Mouse (Mus musculus) embryonic facial prominence, embryonic 15.5 days (tissue): ENCODE data around the gene Rhebl1. TPM values are rescaled to one million over a fixed set of nuclear protein-coding genes. Genes with fewer than 3 reads are reported as not detected.
A peak's percentile ranks its signal among the peaks of the same experiment; 100 is the strongest.

Experiments
- ATAC-seq: fragments of 200-750 bp; cut with Nextera tagmentation; 2 replicates; pipeline ENCODE4 v1.8.0; 2017; ENCODE audit warnings: low read depth, moderate TSS enrichment; ENCODE audit not compliant: insufficient number of reproducible peaks, low FRiP score, low TSS enrichment
- H3K27ac ChIP-seq: fragments of 300-500 bp; sonication (generic); replicated peaks from 2 replicates; pipeline ENCODE4 v1.5.1; 2015; ENCODE audit warnings: mild to moderate bottlenecking, inconsistent platforms
- H3K27me3 ChIP-seq: fragments of 300-500 bp; sonication (generic); 2 replicates; pipeline ENCODE4 v1.6.1; 2015; ENCODE audit warnings: inconsistent platforms
- H3K36me3 ChIP-seq: fragments of 300-500 bp; sonication (generic); 2 replicates; pipeline ENCODE4 v1.6.1; 2015; ENCODE audit warnings: mild to moderate bottlenecking, inconsistent platforms
- H3K4me1 ChIP-seq: fragments of 300-500 bp; sonication (generic); 2 replicates; pipeline ENCODE4 v1.6.1; 2015; ENCODE audit warnings: inconsistent platforms
- H3K4me2 ChIP-seq: fragments of 300-500 bp; sonication (generic); replicated peaks from 2 replicates; pipeline ENCODE4 v1.6.1; 2015; ENCODE audit warnings: mild to moderate bottlenecking, inconsistent platforms
- H3K4me3 ChIP-seq: fragments of 300-500 bp; sonication (generic); replicated peaks from 2 replicates; pipeline ENCODE4 v1.5.1; 2015; ENCODE audit warnings: mild to moderate bottlenecking, inconsistent platforms
- H3K9ac ChIP-seq: fragments of 300-500 bp; sonication (generic); 2 replicates; pipeline ENCODE4 v1.6.1; 2015; ENCODE audit warnings: inconsistent platforms
- H3K9me3 ChIP-seq: fragments of 300-500 bp; sonication (generic); replicated peaks from 2 replicates; pipeline ENCODE4 v1.6.1; 2016; ENCODE audit warnings: inconsistent platforms
- WGBS: fragments of 180-500 bp; shearing (Covaris S2); methylation state at CpG from one replicate; pipeline ENCODE4 v1.1.7; 2015; 5-methylcytosine and 5-hydroxymethylcytosine counted together
- polyA plus RNA-seq: library from polyadenylated mRNA; unstranded; fragments of >200 nt; fragmentation: Nextera tagmentation; extraction: Ambion mirVana; gene quantifications from 2 replicates; pipeline ENCODE4 v1.2.1, GENCODE M21; 2015

The Rhebl1 gene
- polyA plus RNA-seq, 1 experiment from 2014 or later: 17.3 TPM

DNA sequence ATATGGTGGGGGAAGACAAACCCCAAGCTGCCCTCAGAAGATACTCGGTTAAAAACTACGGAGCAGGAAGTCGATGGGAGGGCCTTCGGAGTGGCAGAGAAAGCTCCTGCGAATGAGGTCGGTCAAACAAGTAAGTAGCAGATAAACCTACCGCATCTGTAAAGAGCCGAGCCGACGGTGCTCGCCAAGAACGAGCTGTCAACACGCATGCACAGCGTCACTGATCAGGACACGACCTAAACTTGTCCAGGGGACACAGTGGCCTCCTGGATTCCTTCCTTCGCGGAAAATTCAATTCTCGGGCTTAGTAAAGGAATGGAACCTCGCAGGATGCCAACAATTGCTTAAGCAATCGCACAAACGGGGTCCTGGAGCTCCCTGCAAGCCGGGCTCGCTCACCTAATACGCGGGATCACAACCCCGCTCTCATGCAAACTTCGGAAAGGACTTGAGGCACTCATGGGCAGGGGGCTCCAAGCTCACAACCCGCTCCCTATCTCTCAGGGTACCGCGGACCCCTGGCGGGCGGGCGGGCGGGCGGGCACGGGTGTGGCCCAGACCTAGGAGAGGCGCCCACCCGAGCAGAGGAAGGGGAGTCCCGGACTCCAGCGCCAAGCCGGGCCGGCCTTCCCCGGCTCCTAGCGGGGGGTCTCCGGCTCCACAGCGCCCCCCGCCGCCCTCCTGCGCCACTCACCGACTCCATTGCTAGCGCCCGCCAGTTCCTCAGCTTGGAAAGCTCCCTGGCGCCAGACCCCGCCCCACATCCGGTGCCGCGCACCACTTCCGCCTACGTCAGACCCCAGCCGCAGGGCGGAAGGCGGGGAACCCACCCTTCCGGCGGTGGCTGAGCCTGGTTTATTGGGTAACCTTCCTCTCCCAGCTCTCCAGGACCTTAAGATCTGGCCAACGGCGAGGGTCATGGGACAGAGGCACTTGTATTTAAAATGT lies 63.3 kb downstream of the Rhebl1 start, which contains the start of gene Prkag1:
Gene Prkag1, minus strand, starts transcription at position 786 of the 948 bp plus-strand sequence.
- under 1% methylated on average over 65 of the region's 66 CpGs for WGBS
- no peaks in the 10 kb centered on the region for H3K27me3 ChIP-seq
- peak within 1 kb of the TSS; percentile 91 for H3K9ac ChIP-seq
- peaks cover 22% of the 10 kb centered on the region for H3K4me1 ChIP-seq
- no peaks in the 10 kb centered on the region for H3K9me3 ChIP-seq
- H3K36me3 ChIP-seq: peaks cover 34% of the 10 kb centered on the region
- H3K4me3 ChIP-seq: peak within 1 kb of the TSS; percentile 65
- peak within 1 kb of the TSS; percentile 53 for H3K4me2 ChIP-seq
- peak; percentile 96 for ATAC-seq
- H3K27ac ChIP-seq: peak within 1 kb of the TSS; percentile 94

Other genes starting within 250 kb of the Rhebl1 start
- 25.1 and 27.9 TPM in 2 replicates for gene Ddx23, start 231.6 kb downstream of the Rhebl1 start, polyA plus RNA-seq
- 0.60 and 1.1 TPM in 2 replicates for gene Rnd1, start 217.1 kb downstream of the Rhebl1 start, polyA plus RNA-seq
- gene Ccdc65, start 186.3 kb downstream of the Rhebl1 start, polyA plus RNA-seq: 5.3 and 8.4 TPM in 2 replicates
- gene Fkbp11, start 166.3 kb downstream of the Rhebl1 start, polyA plus RNA-seq: 82.8 and 87.4 TPM in 2 replicates
- 52.6 and 53.3 TPM in 2 replicates for gene Arf3, start 131.3 kb downstream of the Rhebl1 start, polyA plus RNA-seq
- 6.0 and 8.0 TPM in 2 replicates for gene Wnt10b, start 116.4 kb downstream of the Rhebl1 start, polyA plus RNA-seq
- 0.07 TPM in 1 of 2 replicates, not detected in the other for gene Wnt1, start 104.7 kb downstream of the Rhebl1 start, polyA plus RNA-seq
- gene Ddn, start 85.0 kb downstream of the Rhebl1 start, polyA plus RNA-seq: 0.04 and 0.05 TPM in 2 replicates
- gene Prkag1, start 63.0 kb downstream of the Rhebl1 start, polyA plus RNA-seq: 90.5 and 91.9 TPM in 2 replicates
- 14.1 and 14.9 TPM in 2 replicates for gene Kmt2d, start 23.3 kb downstream of the Rhebl1 start, polyA plus RNA-seq
- 1.7 and 2.4 TPM in 2 replicates for gene Dhh, start 4.0 kb upstream of the Rhebl1 start, polyA plus RNA-seq
- 21.7 and 22.0 TPM in 2 replicates for gene Lmbr1l, start 23.7 kb upstream of the Rhebl1 start, polyA plus RNA-seq
- 1,427 and 1,514 TPM in 2 replicates for gene Tuba1b, start 40.0 kb upstream of the Rhebl1 start, polyA plus RNA-seq
- not detected in 2 replicates for gene Gm49450, start 59.0 kb upstream of the Rhebl1 start, polyA plus RNA-seq
- 1,473 and 1,543 TPM in 2 replicates for gene Tuba1a, start 59.2 kb upstream of the Rhebl1 start, polyA plus RNA-seq
- 131 and 134 TPM in 2 replicates for gene Tuba1c, start 135.4 kb upstream of the Rhebl1 start, polyA plus RNA-seq
- gene Prph, start 160.6 kb upstream of the Rhebl1 start, polyA plus RNA-seq: 8.8 and 9.9 TPM in 2 replicates
- gene Troap, start 180.0 kb upstream of the Rhebl1 start, polyA plus RNA-seq: 27.1 TPM in 2 replicates
- gene C1ql4, start 193.3 kb upstream of the Rhebl1 start, polyA plus RNA-seq: 0.17 TPM in 1 of 2 replicates, not detected in the other
- 0.28 and 0.64 TPM in 2 replicates for gene Dnajc22, start 198.6 kb upstream of the Rhebl1 start, polyA plus RNA-seq
- gene Spats2, start 231.4 kb upstream of the Rhebl1 start, polyA plus RNA-seq: 36.7 and 37.0 TPM in 2 replicates